Mouse (Mus musculus): ENCODE data around the gene Olfr1465.

Gene Olfr1465

GRCm38 (mm10) chr19:13315441-13315840, at the start of gene Olfr1465:
TSS of gene Olfr1465 (minus strand) at chr19:13315541.
- DNase-seq (ENCODE audit: low spot score): no peak

- DNase-seq (ENCODE audit: low spot score): no peak
Measured at GRCm38 (mm10) chr19:13361936-13362335, 46.6 kb upstream of the Olfr1465 start, which contains the start of gene Olfr1467. TSS of gene Olfr1467 (plus strand) at chr19:13362236.

GRCm38 (mm10) chr19:13338562-13338961, 23.2 kb upstream of the Olfr1465 start, which contains the start of gene Olfr1466:
TSS of gene Olfr1466 (plus strand) at chr19:13338862.
- no peak for DNase-seq (ENCODE audit: low spot score)
